Mouse (Mus musculus): ENCODE measurements around the gene Elovl3.

- TF ChIP-seq CTCF (conservative IDR thresholded peaks at IDR 0.05; ENCODE audit: low read length) (no peak), NANOG (IDR thresholded peaks at IDR 0.05; ENCODE audit: borderline replicate concordance, low read length) (no peak), POU5F1 (IDR thresholded peaks at IDR 0.05; ENCODE audit: borderline replicate concordance, low read length) (no peak)
These were observed 17.4 kb downstream of the Elovl3 start for GRCm38 (mm10) chr19:46149091-46149490.

All from E14TG2a.4 (cell line).